Mouse (Mus musculus) layer of hippocampus, postnatal 14 days (tissue): ENCODE results near the gene Tmod2. TPM values are rescaled to one million over a fixed set of nuclear protein-coding genes. Genes with fewer than 3 reads are reported as not detected.

ENCODE experiments used
- total RNA-seq, 2 experiments: library from RNA; stranded (reverse); gene quantifications; 2 replicates each; pipeline ENCODE4 v1.2.3; 2021

Gene Tmod2
- total RNA-seq, 2 experiments from 2014 or later: 420 to 434 TPM

Other genes with a start within 250 kb of the Tmod2 start
- gene Mapk6, start 201.3 kb downstream of the Tmod2 start, total RNA-seq: 10 to 100 TPM; 40.6 to 42.1 TPM
- gene Leo1, start 169.8 kb downstream of the Tmod2 start, total RNA-seq: 10 to 100 TPM; 23.6 to 23.7 TPM
- gene Tmod3, start 51.7 kb downstream of the Tmod2 start, total RNA-seq: 10 to 100 TPM; 51.5 to 61.4 TPM
- 10 to 100 TPM; 56.9 to 57.2 TPM for gene Lysmd2, start 14.4 kb upstream of the Tmod2 start, total RNA-seq
- 100 to 1,000 TPM; 317 to 325 TPM for gene Scg3, start 72.7 kb upstream of the Tmod2 start, total RNA-seq
- 1 to 10 TPM; 1.2 to 1.5 TPM for gene Bmp5, start 164.0 kb upstream of the Tmod2 start, total RNA-seq